Mouse (Mus musculus) kidney, postnatal 36 days (tissue): ENCODE results near the gene Uba3.

Experiments used
- DNase-seq, 2 experiments: peaks; one replicate each; pipeline ENCODE4 v3.0.0; 2021 to 2022; ENCODE audit warnings: mixed read lengths in 2 of 2

The Uba3 gene

GRCm38 (mm10) chr6:97205439-97205885, at the start of gene Uba3:
Gene Uba3, minus strand, starts transcription at chr6:97205647.
- peak; percentile 100 for DNase-seq

GRCm38 (mm10) chr6:97252711-97253221, 47.3 kb upstream of the Uba3 start, which contains the start of gene Lmod3:
Gene Lmod3, minus strand, starts transcription at chr6:97252759.
- DNase-seq, result peak; percentile 17 to 21

- no peak for DNase-seq
These were observed 46.6 kb upstream of the Uba3 start for GRCm38 (mm10) chr6:97252086-97252485.

DNA sequence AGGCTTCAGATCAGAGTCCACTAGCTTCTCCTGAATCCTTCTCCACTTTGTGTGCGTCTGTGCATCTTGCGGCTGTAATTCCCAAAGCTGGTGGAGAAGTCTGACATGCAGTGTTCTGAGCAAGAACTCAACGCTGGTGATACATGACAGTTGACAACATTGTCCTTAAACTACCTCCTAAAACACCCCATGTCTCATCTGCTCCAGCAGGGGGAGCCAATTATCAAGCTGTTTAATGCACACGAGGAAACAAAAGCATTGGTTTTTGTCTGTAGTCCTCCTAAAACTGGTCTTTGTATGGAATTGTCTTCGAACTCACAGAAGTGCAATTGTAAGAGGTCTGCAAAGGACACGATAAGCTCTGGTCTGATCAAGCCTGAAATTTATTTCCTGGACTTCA, 45.5 kb upstream of the Uba3 start:
- peak; percentile 68 to 79 for DNase-seq

DNA sequence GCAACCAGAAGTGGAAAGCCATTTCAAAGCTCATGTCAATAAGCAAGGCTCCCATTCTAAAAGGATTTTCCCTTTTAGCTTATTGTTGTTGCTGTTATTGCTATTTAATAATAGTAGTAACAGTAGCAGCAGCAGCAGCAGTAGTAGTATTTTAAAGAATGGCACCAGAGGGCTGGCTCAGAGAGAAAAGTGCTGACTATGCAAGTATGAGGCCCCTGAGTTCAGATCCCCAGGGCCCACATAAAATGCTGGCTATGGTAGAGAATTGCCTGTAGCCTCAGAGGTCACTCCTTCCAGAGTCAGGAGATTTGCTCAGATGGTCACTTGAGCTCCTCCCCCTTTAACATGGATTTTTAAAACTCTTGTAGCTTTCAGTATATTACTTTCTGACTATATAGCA, 39.8 kb upstream of the Uba3 start:
- no peak for DNase-seq

DNA sequence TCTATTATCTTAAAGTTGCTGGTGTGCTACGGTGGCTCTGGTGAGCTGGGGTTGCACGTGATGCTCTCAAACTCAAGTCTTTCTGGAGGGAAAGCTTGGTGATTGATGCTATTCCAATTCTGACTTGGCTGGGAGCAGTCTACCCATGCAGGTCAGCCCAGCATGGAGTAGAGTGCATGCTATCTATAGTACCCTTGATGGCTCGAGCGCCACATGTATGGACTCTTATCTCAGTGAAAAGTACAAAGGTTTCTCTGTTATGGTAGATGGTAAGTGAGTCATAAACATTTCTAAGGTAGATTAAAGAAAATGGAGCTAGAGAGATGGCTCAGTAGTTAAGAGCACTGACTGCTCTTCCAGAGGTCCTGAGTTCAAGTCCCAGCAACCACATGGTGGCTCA, 37.1 kb upstream of the Uba3 start:
- no peak for DNase-seq

GRCm38 (mm10) chr6:97240092-97240491, 34.6 kb upstream of the Uba3 start:
- no peak for DNase-seq

DNA sequence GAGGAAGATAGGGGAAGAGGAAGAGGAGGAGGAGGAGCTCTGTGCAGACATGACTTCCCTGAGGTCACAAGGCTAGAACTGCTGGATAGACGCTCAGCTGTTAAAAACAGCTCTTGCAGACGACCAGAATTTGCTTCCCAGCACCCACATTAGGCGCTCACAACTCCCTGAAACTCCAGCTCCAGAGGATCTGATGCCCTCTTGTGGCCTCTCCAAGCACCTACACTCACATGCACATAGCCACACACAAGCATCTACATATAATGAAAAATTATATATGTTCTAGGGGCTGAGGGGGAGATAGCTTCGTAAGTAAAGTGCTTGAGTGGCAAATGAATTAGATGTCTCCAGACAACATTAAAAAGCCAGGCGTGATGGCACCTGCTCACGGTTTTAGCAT, 33.9 kb upstream of the Uba3 start:
- no peak for DNase-seq

- no peak for DNase-seq
These were observed 30.6 kb upstream of the Uba3 start for GRCm38 (mm10) chr6:97236088-97236487.

GRCm38 (mm10) chr6:97234911-97235668, 29.6 kb upstream of the Uba3 start:
- DNase-seq, result no peak

DNA sequence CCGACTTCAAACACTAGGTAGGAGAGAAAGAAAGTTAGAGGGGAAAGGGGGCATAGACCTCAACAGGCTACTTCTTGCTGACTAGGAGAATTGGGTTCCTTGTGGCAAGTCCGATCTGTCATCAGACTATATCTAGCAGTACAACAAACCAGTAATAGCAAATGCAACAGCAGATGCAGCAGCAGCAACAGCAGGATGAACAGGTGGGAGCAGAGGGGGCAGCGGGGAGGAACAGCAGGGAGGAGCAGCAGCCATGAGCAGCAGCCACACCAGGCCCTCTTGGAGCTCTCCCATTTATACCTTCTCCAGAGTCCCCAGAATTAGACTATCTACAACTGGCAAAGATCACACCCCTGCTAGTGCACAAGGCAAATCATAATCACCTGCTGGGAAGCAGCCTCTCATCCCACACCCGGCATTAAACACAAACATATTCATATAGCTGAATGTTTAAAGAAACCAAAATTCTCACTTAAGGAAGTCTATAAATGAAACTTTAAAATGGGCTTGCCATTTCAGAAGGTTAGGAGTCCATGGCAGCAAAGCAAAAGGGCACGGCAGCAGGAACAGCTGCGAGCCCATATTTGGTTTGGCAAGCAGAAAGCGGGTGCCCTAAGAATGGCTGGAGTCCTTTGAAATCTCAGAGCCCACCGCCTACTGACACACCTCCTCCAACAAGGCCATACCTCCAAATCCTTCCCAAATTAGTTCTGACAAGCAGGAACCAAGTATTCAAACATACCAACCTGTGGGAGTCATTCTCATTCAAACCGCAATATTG, 21.8 kb upstream of the Uba3 start:
- no peak for DNase-seq

DNA sequence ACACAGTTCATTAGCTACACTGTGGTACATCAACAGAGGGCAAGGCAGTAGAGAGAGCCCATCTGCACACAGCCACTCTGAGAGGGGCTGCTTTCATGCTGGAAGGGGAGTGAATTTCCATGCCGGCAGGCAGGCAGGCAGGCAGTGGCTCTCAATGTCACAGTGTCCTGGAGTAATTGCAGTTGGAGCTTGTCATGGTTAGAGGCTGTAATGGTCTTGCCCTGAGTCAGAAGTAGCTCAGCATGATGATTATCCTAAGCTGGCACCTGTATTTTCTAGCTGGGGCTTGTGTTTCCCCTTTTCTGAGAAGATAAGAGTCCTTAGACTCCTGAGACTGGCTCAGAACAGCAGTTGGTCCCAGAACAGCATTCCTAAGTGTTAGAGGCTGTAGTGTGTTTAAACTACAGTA, 20.6 kb upstream of the Uba3 start:
- no peak for DNase-seq

DNA sequence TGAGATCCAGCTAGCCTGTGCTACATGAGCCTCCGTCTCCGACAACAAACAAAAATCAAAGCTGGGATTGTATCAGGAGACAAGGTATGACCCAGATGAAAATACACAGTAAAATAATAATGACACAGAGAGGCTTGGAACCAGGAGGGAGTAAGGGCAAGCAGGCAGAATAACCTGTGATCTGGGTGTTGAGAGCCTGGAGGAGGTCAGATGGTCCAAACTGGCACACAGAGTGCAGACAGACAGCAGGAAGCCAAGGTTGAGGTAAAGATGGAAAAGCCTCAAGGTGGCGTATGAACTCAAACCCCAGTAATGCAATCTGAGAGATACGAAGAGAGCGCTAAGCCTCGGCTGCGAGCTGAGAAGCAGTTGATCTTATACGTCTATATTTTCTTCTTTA, 19.1 kb upstream of the Uba3 start:
- no peak for DNase-seq

DNA sequence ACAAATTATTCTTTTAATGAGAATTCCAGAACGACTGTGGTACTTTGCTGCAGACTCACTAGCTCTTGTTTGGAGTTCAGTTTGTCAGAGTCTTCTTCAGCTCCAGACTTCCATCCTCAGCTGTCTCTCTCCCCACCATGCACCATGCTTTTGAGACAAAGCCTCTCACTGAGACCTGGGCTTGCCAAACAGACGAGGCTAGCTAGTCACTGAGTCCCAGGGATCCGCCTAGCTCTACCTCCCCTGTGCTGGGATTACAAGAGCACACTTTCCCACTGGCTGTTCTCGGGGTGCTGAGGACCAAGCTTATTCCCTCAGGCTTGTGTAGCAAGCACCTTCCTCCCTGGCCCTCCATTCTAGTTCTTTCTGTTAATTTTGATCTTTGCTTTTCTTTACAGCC, 18.1 kb upstream of the Uba3 start:
- DNase-seq, result no peak

GRCm38 (mm10) chr6:97222931-97223467, 17.6 kb upstream of the Uba3 start:
- no peak for DNase-seq

DNA sequence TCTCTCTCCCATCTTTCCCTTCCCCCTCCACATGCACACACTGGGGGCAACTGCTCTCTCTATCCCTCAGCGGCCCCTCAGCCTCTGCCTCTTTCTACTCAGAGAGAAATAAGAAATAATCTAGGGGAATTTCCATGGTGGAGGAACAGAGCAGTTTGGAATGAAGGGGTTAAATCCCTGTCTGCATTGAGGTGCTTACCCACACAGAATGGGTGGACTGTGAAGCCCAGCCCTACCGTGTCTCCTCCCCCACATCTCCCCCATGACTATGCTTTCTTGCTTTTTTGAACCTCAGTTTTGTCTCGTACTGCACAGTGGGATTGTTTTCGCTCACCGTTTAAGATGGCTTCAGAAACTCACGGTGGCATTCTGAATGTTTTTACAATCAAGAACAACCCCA, 16.9 kb upstream of the Uba3 start:
- DNase-seq, result no peak

- DNase-seq, result no peak
These were observed 16.0 kb upstream of the Uba3 start for GRCm38 (mm10) chr6:97221205-97222025.

GRCm38 (mm10) chr6:97220672-97221071, 15.2 kb upstream of the Uba3 start:
- DNase-seq, result no peak

DNA sequence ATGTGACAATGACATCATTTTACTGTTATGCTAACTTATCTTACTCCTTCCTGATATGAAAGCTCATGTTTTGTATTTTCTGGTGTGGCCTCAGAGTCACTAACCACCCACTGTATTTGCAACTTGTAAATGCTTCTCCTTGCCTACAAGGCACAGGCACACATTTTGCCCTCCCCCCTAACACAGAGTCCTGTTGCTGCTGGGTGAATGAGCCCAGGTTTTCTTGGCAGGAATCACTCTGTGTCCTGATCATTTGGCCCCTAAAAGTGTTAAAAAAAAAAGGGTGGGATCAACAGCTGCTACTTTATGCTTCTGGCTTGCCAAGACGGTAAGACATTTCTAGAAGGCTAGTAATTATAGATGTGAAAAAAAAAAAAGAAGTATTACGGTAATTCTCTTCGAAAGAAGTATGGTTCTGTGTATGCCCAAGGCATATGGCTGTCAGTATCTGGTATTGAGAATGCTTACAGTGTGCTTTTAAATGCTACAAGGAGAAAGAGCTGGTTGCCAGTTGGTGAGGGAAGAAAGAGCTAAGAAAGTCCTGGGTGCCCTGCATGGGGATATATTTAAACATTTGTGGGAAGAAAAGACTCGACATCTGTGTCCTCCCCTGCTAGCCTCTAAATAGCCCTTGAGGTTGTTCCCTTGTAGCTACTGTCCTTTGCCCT, 10.8 kb upstream of the Uba3 start:
- no peak for DNase-seq

DNA sequence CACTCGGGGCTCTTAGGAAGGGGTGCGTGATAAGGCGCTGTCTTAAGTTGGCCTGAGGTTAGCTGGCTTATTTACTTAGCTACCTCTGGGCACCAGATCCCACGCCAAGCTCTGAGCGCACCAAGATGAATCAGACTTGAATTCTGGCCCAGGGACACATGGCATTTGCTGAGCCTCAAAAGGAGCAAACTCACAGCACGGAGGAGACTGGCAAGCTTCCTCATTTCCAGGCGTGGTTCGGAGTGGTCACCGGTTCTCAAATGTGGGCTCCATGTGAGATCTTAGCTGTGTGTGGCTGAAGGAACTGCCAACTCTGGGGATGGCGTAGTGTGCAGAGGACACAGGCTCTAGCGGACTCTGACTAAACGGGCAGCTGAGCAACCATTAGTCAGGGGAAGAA, 6.5 kb upstream of the Uba3 start:
- peak; percentile 37 to 39 for DNase-seq

- DNase-seq, result peak in 1 of 2 experiments; percentile 38
These were observed 5.6 kb upstream of the Uba3 start for GRCm38 (mm10) chr6:97210962-97211601.
